Comparison of ENCODE assay signal across 8 mouse cellular contexts in the genomic region with DNA sequence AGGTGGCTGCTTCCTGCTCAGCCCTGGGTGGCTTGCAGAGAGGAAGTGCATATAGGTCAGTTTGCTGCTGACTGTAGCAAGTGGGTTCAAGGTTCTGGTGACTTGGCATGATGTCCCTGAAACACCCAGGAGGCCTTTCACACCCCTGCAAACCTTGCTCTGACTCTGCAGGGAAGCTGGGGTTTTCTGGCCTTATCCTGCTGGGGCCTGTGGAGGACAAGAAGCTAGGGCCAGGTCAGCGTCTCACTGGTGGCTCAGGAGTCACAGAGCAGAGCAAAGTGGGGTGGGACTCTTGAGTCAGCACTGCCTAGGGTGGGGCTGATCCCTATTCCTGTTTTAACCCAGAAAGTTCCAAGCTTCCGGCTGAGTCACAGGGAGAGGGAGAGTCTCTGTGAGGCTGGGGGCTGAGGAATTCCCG. TPM values are rescaled to one million over a fixed set of nuclear protein-coding genes. Genes with fewer than 3 reads are reported as not detected.
A peak's percentile ranks its signal among the peaks of the same experiment; 100 is the strongest.
DNase-seq lines count a peak whose midpoint lies in the region; ATAC-seq and TF ChIP-seq lines count a peak whose summit lies in the region.

No protein-coding gene starts in this region.

- no peak for TF ChIP-seq POLR2A in kidney, adult 2 months (IDR thresholded peaks at IDR 0.05; ENCODE audit: low read depth, low read length)

- H3K4me1 ChIP-seq in lung, embryonic 14.5 days (ENCODE audit: insufficient read depth), result peaks cover 22% of the 10 kb centered on the region
- H3K4me1 ChIP-seq in kidney, adult 2 months (ENCODE audit: control insufficient read depth, insufficient read depth, low read length), result peaks cover 59% of the 10 kb centered on the region

- intact Hi-C loops in left cerebral cortex, adult 2 months (cut with DNase I), result no loop called here

- H3K27ac ChIP-seq in lung, embryonic 14.5 days (ENCODE audit: low read depth), result peak overlapping the region; percentile 75
- H3K27ac ChIP-seq in kidney, adult 2 months (ENCODE audit: insufficient read depth, low read depth, low read length), result peak overlapping the region; percentile 67
- H3K27ac ChIP-seq in left cerebral cortex, adult 2 months, result no peak overlapping the region

- peak; percentile 16; the same call in 1 of the 2 replicates for ATAC-seq in lung, embryonic 14.5 days (ENCODE audit: insufficient read depth)
- ATAC-seq in megakaryocyte, adult 5-6 weeks (ENCODE audit: poor library complexity, severe bottlenecking), result peak; percentile 19

- 57% methylated on average over 3 of the region's 3 CpGs for whole genome bisulfite sequencing in lung, embryonic 14.5 days
- 34% methylated on average over 3 of the region's 3 CpGs for WGBS in kidney, adult 2 months

- TF ChIP-seq CTCF in lung, embryonic 14.5 days (IDR thresholded peaks at IDR 0.05; ENCODE audit: low read depth), result no peak
- TF ChIP-seq CTCF in kidney, adult 2 months (conservative IDR thresholded peaks at IDR 0.05; ENCODE audit: insufficient read depth, insufficient read length, low read depth, low read length), result no peak
- no peak for TF ChIP-seq CTCF in left cerebral cortex, adult 2 months (IDR thresholded peaks at IDR 0.05)

- H3K9ac ChIP-seq in lung, embryonic 14.5 days, result 0 out of 2 replicates have a peak overlapping the region, but pooled peaks have one; percentile 4

- H3K9me3 ChIP-seq in lung, embryonic 14.5 days (ENCODE audit: low read depth, low read length), result no peaks in the 10 kb centered on the region

- H3K4me2 ChIP-seq in lung, embryonic 14.5 days, result peak overlapping the region; percentile 26; the same call in 1 of the 2 replicates

- H3K4me3 ChIP-seq in lung, embryonic 14.5 days (ENCODE audit: low read depth, low read length), result no peak overlapping the region
- no peak overlapping the region for H3K4me3 ChIP-seq in kidney, adult 2 months (ENCODE audit: insufficient read depth, low read depth, low read length)
- H3K4me3 ChIP-seq in left cerebral cortex, adult 2 months, result no peak overlapping the region

- H3K36me3 ChIP-seq in lung, embryonic 14.5 days (ENCODE audit: insufficient read depth), result no peaks in the 10 kb centered on the region
- no peaks in the 10 kb centered on the region for H3K36me3 ChIP-seq in kidney, adult 2 months (ENCODE audit: control insufficient read depth, insufficient read depth, low read length)

- no peak for DNase-seq in lung, embryonic 14.5 days
- no peak for DNase-seq in lung, postnatal 10 days
- peak; percentile 91 for DNase-seq in R1 (ENCODE audit: low read depth, low spot score)
- DNase-seq in kidney, adult 2 months, result peak; percentile 87
- DNase-seq in left cerebral cortex, adult 2 months (ENCODE audit: extremely low spot score in 1 of 2, low spot score in 2 of 2), result no peak
- no peak for DNase-seq in retina, postnatal 1 day
- DNase-seq in left cerebral cortex, adult 18-20 months (ENCODE audit: low spot score in 2 of 2), result no peak

- H3K27me3 ChIP-seq in lung, embryonic 14.5 days (ENCODE audit: insufficient read depth, low read length), result no peaks in the 10 kb centered on the region
- no peaks in the 10 kb centered on the region for H3K27me3 ChIP-seq in kidney, adult 2 months (replicated peaks; ENCODE audit: control insufficient read depth, insufficient read depth, low read length)

RNA-seq across cellular contexts. Expression of a gene that starts 20.7 kb away (rescaled TPM):
- polyA plus RNA-seq in lung, embryonic 14.5 days (2014; fragmentation: Nextera tagmentation; extraction: Ambion mirVana), result 11.9 and 12.8 TPM in 2 replicates
- polyA plus RNA-seq in kidney, adult 2 months (2012; rRNA removed), result 24.4 and 26.3 TPM in 2 replicates
- 10.1 and 13.7 TPM in 2 replicates for total RNA-seq in megakaryocyte, adult 5-6 weeks (2015)
- total RNA-seq in megakaryocyte, adult 5-6 weeks (2017), result 10.5 and 11.1 TPM in 2 replicates
- 10 to 100 TPM; 19.4 to 20.6 TPM for total RNA-seq in left cerebral cortex, adult 2 months (2021)
- total RNA-seq in left cerebral cortex, adult 18-20 months (2021), result 10 to 100 TPM; 17.7 to 18.0 TPM

RNA-seq across cellular contexts. Expression of a gene that starts 25.3 kb away (rescaled TPM):
- polyA plus RNA-seq in lung, embryonic 14.5 days (2014; fragmentation: Nextera tagmentation; extraction: Ambion mirVana), result 66.4 and 67.4 TPM in 2 replicates
- 333 and 344 TPM in 2 replicates for polyA plus RNA-seq in kidney, adult 2 months (2012; rRNA removed)
- 107 and 134 TPM in 2 replicates for total RNA-seq in megakaryocyte, adult 5-6 weeks (2015)
- 86.5 and 98.1 TPM in 2 replicates for total RNA-seq in megakaryocyte, adult 5-6 weeks (2017)
- total RNA-seq in left cerebral cortex, adult 2 months (2021), result 10 to 100 TPM; 21.7 to 22.4 TPM
- 10 to 100 TPM; 20.4 to 24.3 TPM for total RNA-seq in left cerebral cortex, adult 18-20 months (2021)

RNA-seq across cellular contexts. Expression of a gene that starts 25.3 kb away (rescaled TPM):
- polyA plus RNA-seq in lung, embryonic 14.5 days (2014; fragmentation: Nextera tagmentation; extraction: Ambion mirVana), result 3.9 and 4.0 TPM in 2 replicates
- 2.4 and 2.6 TPM in 2 replicates for polyA plus RNA-seq in kidney, adult 2 months (2012; rRNA removed)
- 5.2 and 5.4 TPM in 2 replicates for total RNA-seq in megakaryocyte, adult 5-6 weeks (2015)
- 1.9 and 2.7 TPM in 2 replicates for total RNA-seq in megakaryocyte, adult 5-6 weeks (2017)
- 1 to 10 TPM; 6.1 to 7.5 TPM for total RNA-seq in left cerebral cortex, adult 2 months (2021)
- total RNA-seq in left cerebral cortex, adult 18-20 months (2021), result 1 to 10 TPM; 5.3 to 6.4 TPM

RNA-seq across cellular contexts. Expression of a gene that starts 38.9 kb away (rescaled TPM):
- 0.50 and 0.71 TPM in 2 replicates for polyA plus RNA-seq in lung, embryonic 14.5 days (2014; fragmentation: Nextera tagmentation; extraction: Ambion mirVana)
- 1.4 and 1.7 TPM in 2 replicates for polyA plus RNA-seq in kidney, adult 2 months (2012; rRNA removed)
- total RNA-seq in megakaryocyte, adult 5-6 weeks (2015), result 0.07 TPM in 1 of 2 replicates, not detected in the other
- total RNA-seq in megakaryocyte, adult 5-6 weeks (2017), result 0.12 TPM in 1 of 2 replicates, not detected in the other
- 1 to 10 TPM; 2.0 to 2.8 TPM for total RNA-seq in left cerebral cortex, adult 2 months (2021)
- total RNA-seq in left cerebral cortex, adult 18-20 months (2021), result 1 to 10 TPM; 1.9 to 3.0 TPM

RNA-seq across cellular contexts. Expression of a gene that starts 53.7 kb away (rescaled TPM):
- polyA plus RNA-seq in lung, embryonic 14.5 days (2014; fragmentation: Nextera tagmentation; extraction: Ambion mirVana), result 40.1 and 41.0 TPM in 2 replicates
- 21.6 TPM in 2 replicates for polyA plus RNA-seq in kidney, adult 2 months (2012; rRNA removed)
- 24.8 and 28.1 TPM in 2 replicates for total RNA-seq in megakaryocyte, adult 5-6 weeks (2015)
- 21.4 and 21.8 TPM in 2 replicates for total RNA-seq in megakaryocyte, adult 5-6 weeks (2017)
- 10 to 100 TPM; 40.8 to 45.3 TPM for total RNA-seq in left cerebral cortex, adult 2 months (2021)
- total RNA-seq in left cerebral cortex, adult 18-20 months (2021), result 10 to 100 TPM; 41.8 to 47.0 TPM

Comparison
In these comparisons a context has a peak if more than half of its experiments do, and no peak if none do; other contexts are left out.
1. DNase-seq: peak in R1 (single experiment) and kidney, adult 2 months (single experiment); none in lung, embryonic 14.5 days (single experiment), lung, postnatal 10 days (single experiment), left cerebral cortex, adult 2 months (0 of 2), retina, postnatal 1 day (single experiment) and left cerebral cortex, adult 18-20 months (0 of 2).